Mouse (Mus musculus) limb, embryonic 12.5 days (tissue): ENCODE results near the gene Zfp967. TPM values are rescaled to one million over a fixed set of nuclear protein-coding genes. Genes with fewer than 3 reads are reported as not detected.
"Not testable (repeated sequence)": the region's sequence is repeated elsewhere in the genome, so short reads cannot be mapped to it uniquely, and the experiment has no call there.

Experiments used
- ATAC-seq: fragments of 200-750 bp; cut with Nextera tagmentation; 2 replicates; pipeline ENCODE4 v1.8.0; 2017; ENCODE audit warnings: low read depth, moderate TSS enrichment; ENCODE audit not compliant: insufficient number of reproducible peaks, insufficient read depth, low FRiP score, low TSS enrichment
- H3K27ac ChIP-seq: fragments of 300-500 bp; sonication (generic); 2 replicates; pipeline ENCODE4 v1.5.1; 2016; ENCODE audit warnings: mild to moderate bottlenecking, moderate library complexity
- H3K27me3 ChIP-seq: fragments of 300-500 bp; sonication (generic); 2 replicates; pipeline ENCODE4 v1.6.1; 2016; ENCODE audit warnings: mild to moderate bottlenecking, moderate library complexity
- H3K36me3 ChIP-seq: fragments of 300-500 bp; sonication (generic); 2 replicates; pipeline ENCODE4 v1.6.1; 2016; ENCODE audit warnings: mild to moderate bottlenecking, moderate library complexity
- H3K4me1 ChIP-seq: fragments of 300-500 bp; sonication (generic); replicated peaks from 2 replicates; pipeline ENCODE4 v1.6.1; 2016
- H3K4me2 ChIP-seq: fragments of 300-500 bp; sonication (generic); 2 replicates; pipeline ENCODE4 v1.6.1; 2016; ENCODE audit warnings: mild to moderate bottlenecking, moderate library complexity
- H3K4me3 ChIP-seq: fragments of 300-500 bp; sonication (generic); replicated peaks from 2 replicates; pipeline ENCODE4 v1.5.1; 2016; ENCODE audit warnings: mild to moderate bottlenecking
- H3K9ac ChIP-seq: fragments of 300-500 bp; sonication (generic); replicated peaks from 2 replicates; pipeline ENCODE4 v1.6.1; 2016; ENCODE audit warnings: mild to moderate bottlenecking, moderate library complexity
- H3K9me3 ChIP-seq: fragments of 300-500 bp; sonication (generic); 2 replicates; pipeline ENCODE4 v1.6.1; 2016; ENCODE audit warnings: mild to moderate bottlenecking, moderate library complexity
- WGBS: fragments of 180-500 bp; shearing (Covaris S2); methylation state at CpG from one replicate; pipeline ENCODE4 v1.1.7; 2016; 5-methylcytosine and 5-hydroxymethylcytosine counted together
- polyA plus RNA-seq: library from polyadenylated mRNA; unstranded; fragments of >200 nt; fragmentation: Nextera tagmentation; extraction: Ambion mirVana; gene quantifications from 2 replicates; pipeline ENCODE4 v1.2.1, GENCODE M21; 2016

Gene Zfp967
- not detected in 2 replicates for polyA plus RNA-seq

DNA sequence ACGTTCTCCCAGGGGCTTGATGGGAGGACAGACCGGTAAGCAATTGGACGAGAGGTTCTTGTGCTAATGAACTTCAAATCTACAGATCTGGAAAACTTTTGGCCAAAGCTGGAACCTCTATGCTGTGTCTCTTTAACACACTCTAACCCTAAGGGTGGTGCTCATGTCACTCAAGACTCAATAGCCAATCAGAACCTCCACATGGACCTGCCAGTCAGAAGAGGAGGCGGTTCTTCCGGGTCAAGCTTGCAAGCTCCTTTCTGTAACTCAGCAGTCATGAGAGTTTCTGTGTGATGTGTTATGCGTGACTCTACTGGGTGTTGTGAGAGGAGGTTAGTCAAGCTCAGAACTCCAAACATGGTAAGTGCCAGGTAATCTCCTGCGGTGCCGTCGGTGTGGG is at the start of gene Zfp967:
Gene Zfp967, plus strand, starts transcription at position 301 of the 400 bp plus-strand sequence.
- H3K4me2 ChIP-seq, H3K4me1 ChIP-seq, H3K27me3 ChIP-seq, H3K36me3 ChIP-seq, H3K9me3 ChIP-seq, H3K27ac ChIP-seq, H3K9ac ChIP-seq, H3K4me3 ChIP-seq, ATAC-seq: not testable (repeated sequence)
- no CpG with 5 or more reads among the region's 9 CpGs for WGBS

DNA sequence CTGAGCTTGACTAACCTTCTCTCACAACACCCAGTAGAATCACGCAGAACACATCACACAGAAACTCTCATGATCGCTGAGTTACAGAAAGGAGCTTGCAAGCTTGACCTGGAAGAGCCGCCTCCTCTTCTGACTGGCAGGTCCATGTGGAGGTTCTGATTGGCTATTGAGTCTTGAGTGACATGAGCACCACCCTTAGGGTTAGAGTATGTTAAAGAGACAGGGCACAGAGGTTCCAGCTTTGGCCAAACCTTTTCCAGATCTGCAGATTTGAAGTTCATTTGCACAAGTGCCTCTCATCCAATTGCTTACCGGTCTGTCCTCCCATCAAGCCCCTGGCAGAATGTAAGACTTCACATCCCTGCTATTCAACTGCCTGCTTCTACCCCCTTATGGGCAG is 34.2 kb upstream of the Zfp967 start, which contains the start of gene Gm14434:
Gene Gm14434, minus strand, starts transcription at position 101 of the 400 bp plus-strand sequence.
- H3K9ac ChIP-seq, H3K4me3 ChIP-seq, H3K4me1 ChIP-seq, H3K9me3 ChIP-seq, H3K27me3 ChIP-seq, H3K4me2 ChIP-seq, H3K27ac ChIP-seq, ATAC-seq, H3K36me3 ChIP-seq: not testable (repeated sequence)
- no CpG with 5 or more reads among the region's 4 CpGs for WGBS

Other genes with a start within 250 kb of the Zfp967 start
- gene Gm11009, start 201.6 kb upstream of the Zfp967 start, polyA plus RNA-seq, result not detected in 2 replicates
- gene Gm14435, start 97.5 kb upstream of the Zfp967 start, polyA plus RNA-seq, result 12.3 and 13.3 TPM in 2 replicates
- 0.85 and 1.7 TPM in 2 replicates for gene Gm14434, start 34.3 kb upstream of the Zfp967 start, polyA plus RNA-seq
- gene Gm14308, start 115.3 kb downstream of the Zfp967 start, polyA plus RNA-seq, result 23.0 and 24.3 TPM in 2 replicates
- gene Zfp973, start 149.5 kb downstream of the Zfp967 start, polyA plus RNA-seq, result 9.6 and 10.3 TPM in 2 replicates
- gene Gm14305, start 187.3 kb downstream of the Zfp967 start, polyA plus RNA-seq, result 29.4 and 33.6 TPM in 2 replicates